Mouse (Mus musculus): ENCODE measurements at regions not wholly inside any gene's neighbourhood (a gene's known extent, or its start where the extent isn't known, plus 50 kb on each side); places are given as distances from the start of the nearest gene placed in this dataset.

GRCm38 (mm10) chr1:193847922-193848321 is 477.8 kb upstream of the Camk1g start:
- TF ChIP-seq MYOD1 (IDR thresholded peaks at IDR 0.05; ENCODE audit: control insufficient read depth in 1 of 3, insufficient read length in 2 of 3, low read depth in 2 of 3) (no peak), TCF12 (IDR thresholded peaks at IDR 0.05; ENCODE audit: insufficient read depth, poor library complexity, severe bottlenecking) (no peak), USF1 (IDR thresholded peaks at IDR 0.05; ENCODE audit: low read depth) (no peak), CEBPB (IDR thresholded peaks at IDR 0.05; ENCODE audit: insufficient read depth, poor library complexity, severe bottlenecking) (no peak), SRF (IDR thresholded peaks at IDR 0.05; ENCODE audit: control insufficient read depth, insufficient read length, low read depth) (no peak), MAX (IDR thresholded peaks at IDR 0.05; ENCODE audit: low read depth) (no peak), REST (IDR thresholded peaks at IDR 0.05; ENCODE audit: insufficient read depth, insufficient read length) (no peak), POLR2A (IDR thresholded peaks at IDR 0.05; ENCODE audit: insufficient read length, low read depth) (no peak), E2F4 (IDR thresholded peaks at IDR 0.05; ENCODE audit: insufficient read depth) (no peak), TCF3 (IDR thresholded peaks at IDR 0.05; ENCODE audit: insufficient read length, low read depth) (no peak), POLR2AphosphoS2 (IDR thresholded peaks at IDR 0.05; ENCODE audit: insufficient read length, low read depth) (no peak), MYOG (IDR thresholded peaks at IDR 0.05; ENCODE audit: control insufficient read depth in 1 of 3, insufficient read depth in 1 of 3, insufficient read length in 2 of 3, low read depth in 2 of 3) (no peak)
- Histone ChIP-seq H3K79me2 (ENCODE audit: control insufficient read depth, insufficient read depth) (no peaks in the 10 kb centered on the region), H3ac (ENCODE audit: control insufficient read depth, insufficient read length) (no peak overlapping the region)

GRCm38 (mm10) chr1:193844868-193845267 is 474.8 kb upstream of the Camk1g start:
- no peaks in the 10 kb centered on the region for H3K36me3 ChIP-seq (ENCODE audit: control insufficient read depth, insufficient read depth)
- H3K4me2 ChIP-seq (ENCODE audit: low read depth): no peak overlapping the region
- H3K27me3 ChIP-seq (ENCODE audit: control insufficient read depth, insufficient read depth, insufficient read length): no peaks in the 10 kb centered on the region
- no peak overlapping the region for H3ac ChIP-seq (ENCODE audit: control insufficient read depth, insufficient read length)
- no peak for TF ChIP-seq CEBPB (IDR thresholded peaks at IDR 0.05; ENCODE audit: insufficient read depth, poor library complexity, severe bottlenecking)
- TF ChIP-seq TCF3 (IDR thresholded peaks at IDR 0.05; ENCODE audit: insufficient read length, low read depth): no peak
- TF ChIP-seq MYOG (IDR thresholded peaks at IDR 0.05; ENCODE audit: control insufficient read depth in 1 of 3, insufficient read depth in 1 of 3, insufficient read length in 2 of 3, low read depth in 2 of 3): no peak
- TF ChIP-seq REST (IDR thresholded peaks at IDR 0.05; ENCODE audit: insufficient read depth, insufficient read length): no peak
- TF ChIP-seq USF1 (IDR thresholded peaks at IDR 0.05; ENCODE audit: low read depth): no peak
- TF ChIP-seq POLR2AphosphoS2 (IDR thresholded peaks at IDR 0.05; ENCODE audit: insufficient read length, low read depth): no peak
- TF ChIP-seq SRF (IDR thresholded peaks at IDR 0.05; ENCODE audit: control insufficient read depth, insufficient read length, low read depth): no peak
- no peak for TF ChIP-seq POLR2A (IDR thresholded peaks at IDR 0.05; ENCODE audit: insufficient read length, low read depth)
- TF ChIP-seq MAX (IDR thresholded peaks at IDR 0.05; ENCODE audit: low read depth): no peak
- no peak for TF ChIP-seq MYOD1 (IDR thresholded peaks at IDR 0.05; ENCODE audit: control insufficient read depth in 1 of 3, insufficient read length in 2 of 3, low read depth in 2 of 3)
- TF ChIP-seq TCF12 (IDR thresholded peaks at IDR 0.05; ENCODE audit: insufficient read depth, poor library complexity, severe bottlenecking): no peak
- no peak for TF ChIP-seq E2F4 (IDR thresholded peaks at IDR 0.05; ENCODE audit: insufficient read depth)
- H3K4me3 ChIP-seq: no peak overlapping the region
- H3K79me2 ChIP-seq (ENCODE audit: control insufficient read depth, insufficient read depth): no peaks in the 10 kb centered on the region

More at GRCm38 (mm10) chr1:193847922-193848321, 477.8 kb upstream of the Camk1g start:
- no peak overlapping the region for H3K4me2 ChIP-seq (ENCODE audit: low read depth)
- no peaks in the 10 kb centered on the region for H3K27me3 ChIP-seq (ENCODE audit: control insufficient read depth, insufficient read depth, insufficient read length)
- no peak overlapping the region for H3K4me3 ChIP-seq
- no peaks in the 10 kb centered on the region for H3K36me3 ChIP-seq (ENCODE audit: control insufficient read depth, insufficient read depth)

GRCm38 (mm10) chr1:193844461-193844860 is 474.4 kb upstream of the Camk1g start:
- H3K4me2 ChIP-seq (ENCODE audit: low read depth): no peak overlapping the region
- TF ChIP-seq POLR2AphosphoS2 (IDR thresholded peaks at IDR 0.05; ENCODE audit: insufficient read length, low read depth): no peak
- TF ChIP-seq TCF12 (IDR thresholded peaks at IDR 0.05; ENCODE audit: insufficient read depth, poor library complexity, severe bottlenecking): no peak
- no peak for TF ChIP-seq MYOG (IDR thresholded peaks at IDR 0.05; ENCODE audit: control insufficient read depth in 1 of 3, insufficient read depth in 1 of 3, insufficient read length in 2 of 3, low read depth in 2 of 3)
- TF ChIP-seq USF1 (IDR thresholded peaks at IDR 0.05; ENCODE audit: low read depth): no peak
- no peak for TF ChIP-seq SRF (IDR thresholded peaks at IDR 0.05; ENCODE audit: control insufficient read depth, insufficient read length, low read depth)
- no peak for TF ChIP-seq REST (IDR thresholded peaks at IDR 0.05; ENCODE audit: insufficient read depth, insufficient read length)
- no peak for TF ChIP-seq CEBPB (IDR thresholded peaks at IDR 0.05; ENCODE audit: insufficient read depth, poor library complexity, severe bottlenecking)
- no peak for TF ChIP-seq MYOD1 (IDR thresholded peaks at IDR 0.05; ENCODE audit: control insufficient read depth in 1 of 3, insufficient read length in 2 of 3, low read depth in 2 of 3)
- TF ChIP-seq MAX (IDR thresholded peaks at IDR 0.05; ENCODE audit: low read depth): no peak
- TF ChIP-seq E2F4 (IDR thresholded peaks at IDR 0.05; ENCODE audit: insufficient read depth): no peak
- no peak for TF ChIP-seq TCF3 (IDR thresholded peaks at IDR 0.05; ENCODE audit: insufficient read length, low read depth)
- no peak for TF ChIP-seq POLR2A (IDR thresholded peaks at IDR 0.05; ENCODE audit: insufficient read length, low read depth)
- H3ac ChIP-seq (ENCODE audit: control insufficient read depth, insufficient read length): no peak overlapping the region
- H3K27me3 ChIP-seq (ENCODE audit: control insufficient read depth, insufficient read depth, insufficient read length): no peaks in the 10 kb centered on the region
- H3K36me3 ChIP-seq (ENCODE audit: control insufficient read depth, insufficient read depth): no peaks in the 10 kb centered on the region
- H3K4me3 ChIP-seq: no peak overlapping the region
- no peaks in the 10 kb centered on the region for H3K79me2 ChIP-seq (ENCODE audit: control insufficient read depth, insufficient read depth)

DNA sequence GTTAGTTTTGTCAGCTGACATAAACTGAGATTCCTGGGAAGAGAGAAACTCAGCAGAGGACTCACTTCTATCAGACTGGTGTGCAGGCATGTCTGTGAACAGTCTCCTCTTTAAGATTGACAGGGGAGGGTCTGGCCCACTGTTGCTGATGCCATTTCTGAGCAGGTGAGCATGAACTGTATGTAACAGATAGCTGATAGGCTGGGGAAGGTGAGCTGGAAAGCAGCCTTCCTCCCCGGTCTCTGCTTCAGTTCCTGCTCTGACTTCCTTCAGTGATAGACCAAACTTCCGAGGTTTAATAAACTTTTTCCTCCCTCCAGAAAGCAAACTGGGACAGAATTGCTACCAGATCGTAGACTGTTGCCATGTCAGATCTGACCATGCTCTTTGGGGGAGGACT is 430.9 kb upstream of the Camk1g start:
- TF ChIP-seq MYOG (IDR thresholded peaks at IDR 0.05; ENCODE audit: control insufficient read depth in 1 of 3, insufficient read depth in 1 of 3, insufficient read length in 2 of 3, low read depth in 2 of 3): no peak
- no peak for TF ChIP-seq TCF3 (IDR thresholded peaks at IDR 0.05; ENCODE audit: insufficient read length, low read depth)
- TF ChIP-seq POLR2AphosphoS2 (IDR thresholded peaks at IDR 0.05; ENCODE audit: insufficient read length, low read depth): no peak
- TF ChIP-seq USF1 (IDR thresholded peaks at IDR 0.05; ENCODE audit: low read depth): no peak
- no peak for TF ChIP-seq E2F4 (IDR thresholded peaks at IDR 0.05; ENCODE audit: insufficient read depth)
- TF ChIP-seq CEBPB (IDR thresholded peaks at IDR 0.05; ENCODE audit: insufficient read depth, poor library complexity, severe bottlenecking): no peak
- no peak overlapping the region for H3K4me3 ChIP-seq
- H3K27me3 ChIP-seq (ENCODE audit: control insufficient read depth, insufficient read depth, insufficient read length): no peaks in the 10 kb centered on the region
- no peaks in the 10 kb centered on the region for H3K79me2 ChIP-seq (ENCODE audit: control insufficient read depth, insufficient read depth)
- no peaks in the 10 kb centered on the region for H3K36me3 ChIP-seq (ENCODE audit: control insufficient read depth, insufficient read depth)
- no peak overlapping the region for H3ac ChIP-seq (ENCODE audit: control insufficient read depth, insufficient read length)
- no peak overlapping the region for H3K4me2 ChIP-seq (ENCODE audit: low read depth)

All from myocyte (in vitro differentiated cells).